8 mouse cellular contexts compared by ENCODE assay signal in the genomic region with DNA sequence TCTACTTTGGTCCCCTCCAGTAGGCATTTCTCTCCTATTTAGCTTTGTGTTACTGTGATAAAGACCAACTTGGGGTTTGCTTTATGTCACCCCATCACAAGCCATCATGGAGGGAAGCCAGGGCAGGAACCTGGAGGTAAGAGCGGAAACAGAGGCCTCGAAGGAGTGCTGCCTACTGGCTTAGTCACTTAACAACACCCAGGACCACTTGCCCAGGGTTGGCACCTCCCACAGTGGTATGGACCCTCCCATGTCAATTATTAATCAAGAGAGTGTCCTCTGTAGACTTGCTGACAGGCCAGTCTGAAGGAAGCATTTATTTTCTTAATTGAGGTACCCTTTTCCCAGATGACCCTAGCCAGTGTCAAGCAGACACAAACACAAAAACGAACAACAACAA. TPM values are rescaled to one million over a fixed set of nuclear protein-coding genes. Genes with fewer than 3 reads are reported as not detected.
DNase-seq lines count a peak whose midpoint lies in the region; ATAC-seq and TF ChIP-seq lines count a peak whose summit lies in the region.

No protein-coding gene starts in this region.

- TF ChIP-seq CTCF in left cerebral cortex, adult 2 months (IDR thresholded peaks at IDR 0.05), result no peak

- peak overlapping the region; percentile 72 for H3K9ac ChIP-seq in forebrain, embryonic 15.5 days (replicated peaks)
- peak overlapping the region; percentile 71 for H3K9ac ChIP-seq in neural tube, embryonic 15.5 days (replicated peaks)

- intact Hi-C loops in left cerebral cortex, adult 2 months (cut with DNase I), result no loop called here

- H3K4me2 ChIP-seq in forebrain, embryonic 15.5 days (replicated peaks), result peak overlapping the region; percentile 72
- peak overlapping the region; percentile 81 for H3K4me2 ChIP-seq in neural tube, embryonic 15.5 days

- ATAC-seq in forebrain, embryonic 15.5 days (replicated peaks), result peak; percentile 6; the same call in 1 of the 2 replicates
- no peak for ATAC-seq in neural tube, embryonic 15.5 days (ENCODE audit: low FRiP score)

- peak overlapping the region; percentile 71 for H3K4me3 ChIP-seq in left cerebral cortex, adult 2 months
- H3K4me3 ChIP-seq in forebrain, embryonic 15.5 days, result peak overlapping the region; percentile 72
- peak overlapping the region; percentile 79 for H3K4me3 ChIP-seq in neural tube, embryonic 15.5 days (replicated peaks)

- peaks cover 4% of the 10 kb centered on the region; the same call in 1 of the 2 replicates for H3K27me3 ChIP-seq in forebrain, embryonic 15.5 days
- peaks cover 8% of the 10 kb centered on the region; the same call in 1 of the 2 replicates for H3K27me3 ChIP-seq in neural tube, embryonic 15.5 days (replicated peaks)

- H3K27ac ChIP-seq in left cerebral cortex, adult 2 months, result peak overlapping the region; percentile 93
- H3K27ac ChIP-seq in forebrain, embryonic 15.5 days (replicated peaks), result peak overlapping the region; percentile 95
- H3K27ac ChIP-seq in neural tube, embryonic 15.5 days (replicated peaks), result peak overlapping the region; percentile 97

- H3K36me3 ChIP-seq in forebrain, embryonic 15.5 days, result no peaks in the 10 kb centered on the region
- H3K36me3 ChIP-seq in neural tube, embryonic 15.5 days, result no peaks in the 10 kb centered on the region

- peaks cover 12% of the 10 kb centered on the region for H3K4me1 ChIP-seq in forebrain, embryonic 15.5 days
- H3K4me1 ChIP-seq in neural tube, embryonic 15.5 days, result peaks cover 14% of the 10 kb centered on the region

- no peak for DNase-seq in left cerebral cortex, adult 2 months (ENCODE audit: extremely low spot score in 1 of 2, low spot score in 2 of 2)
- no peak for DNase-seq in left cerebral cortex, adult 8-10 months (ENCODE audit: low spot score in 2 of 2)
- peak; percentile 75 to 85 for DNase-seq in kidney, postnatal 25 days
- no peak for DNase-seq in adrenal gland, adult (ENCODE audit: inconsistent age in 2 of 2, low spot score in 1 of 2)
- no peak for DNase-seq in urinary bladder, postnatal 25 days (ENCODE audit: low spot score)
- DNase-seq in layer of hippocampus, adult 11-12 months (ENCODE audit: low spot score), result no peak

- WGBS in forebrain, embryonic 15.5 days, result 64% methylated on average over 3 of the region's 3 CpGs
- WGBS in neural tube, embryonic 15.5 days, result 49% methylated on average over 3 of the region's 3 CpGs

- no peaks in the 10 kb centered on the region for H3K9me3 ChIP-seq in forebrain, embryonic 15.5 days
- no peaks in the 10 kb centered on the region for H3K9me3 ChIP-seq in neural tube, embryonic 15.5 days (replicated peaks)

RNA-seq across cellular contexts. Expression of a gene that starts 0.5 kb away (rescaled TPM):
- total RNA-seq in left cerebral cortex, adult 2 months (2021), result 10 to 100 TPM; 10.2 to 11.9 TPM
- 10 to 100 TPM in 2 of 4 experiments, 1 to 10 TPM in 2; 8.5 to 11.1 (median 9.9) TPM for total RNA-seq in left cerebral cortex, adult 8-10 months (2022)
- 6.5 and 7.7 TPM in 2 replicates for polyA plus RNA-seq in forebrain, embryonic 15.5 days (2015; fragmentation: Nextera tagmentation; extraction: Ambion mirVana)
- polyA plus RNA-seq in neural tube, embryonic 15.5 days (2015; fragmentation: Nextera tagmentation; extraction: Ambion mirVana), result 7.4 and 9.6 TPM in 2 replicates

RNA-seq across cellular contexts. Expression of a gene that starts 11.5 kb away (rescaled TPM):
- total RNA-seq in left cerebral cortex, adult 2 months (2021), result 1 to 10 TPM; 1.8 to 1.9 TPM
- total RNA-seq in left cerebral cortex, adult 8-10 months (2022), result 1 to 10 TPM; 2.0 to 2.6 (median 2.3) TPM
- polyA plus RNA-seq in forebrain, embryonic 15.5 days (2015; fragmentation: Nextera tagmentation; extraction: Ambion mirVana), result 6.1 and 6.2 TPM in 2 replicates
- polyA plus RNA-seq in neural tube, embryonic 15.5 days (2015; fragmentation: Nextera tagmentation; extraction: Ambion mirVana), result 7.3 and 9.4 TPM in 2 replicates

RNA-seq across cellular contexts. Expression of a gene that starts 14.6 kb away (rescaled TPM):
- under 1 TPM in 1 of 2 experiments, not detected in 1; 0.51 TPM for total RNA-seq in left cerebral cortex, adult 2 months (2021)
- total RNA-seq in left cerebral cortex, adult 8-10 months (2022), result 1 to 10 TPM in 2 of 4 experiments, under 1 TPM in 2; 0.65 to 1.7 (median 0.96) TPM
- 0.42 and 0.70 TPM in 2 replicates for polyA plus RNA-seq in forebrain, embryonic 15.5 days (2015; fragmentation: Nextera tagmentation; extraction: Ambion mirVana)
- 2.2 and 2.9 TPM in 2 replicates for polyA plus RNA-seq in neural tube, embryonic 15.5 days (2015; fragmentation: Nextera tagmentation; extraction: Ambion mirVana)

RNA-seq across cellular contexts. Expression of a gene that starts 17.2 kb away (rescaled TPM):
- total RNA-seq in left cerebral cortex, adult 2 months (2021), result 1 to 10 TPM; 8.7 to 10.0 TPM
- total RNA-seq in left cerebral cortex, adult 8-10 months (2022), result 10 to 100 TPM in 2 of 4 experiments, 1 to 10 TPM in 2; 8.2 to 16.6 (median 12.1) TPM
- 0.18 and 0.20 TPM in 2 replicates for polyA plus RNA-seq in forebrain, embryonic 15.5 days (2015; fragmentation: Nextera tagmentation; extraction: Ambion mirVana)
- 1.4 and 1.7 TPM in 2 replicates for polyA plus RNA-seq in neural tube, embryonic 15.5 days (2015; fragmentation: Nextera tagmentation; extraction: Ambion mirVana)

RNA-seq across cellular contexts. Expression of a gene that starts 38.0 kb away (rescaled TPM):
- 100 to 1,000 TPM; 100 to 106 TPM for total RNA-seq in left cerebral cortex, adult 2 months (2021)
- total RNA-seq in left cerebral cortex, adult 8-10 months (2022), result 100 to 1,000 TPM in 2 of 4 experiments, 10 to 100 TPM in 2; 93.7 to 114 (median 102) TPM
- 259 and 263 TPM in 2 replicates for polyA plus RNA-seq in forebrain, embryonic 15.5 days (2015; fragmentation: Nextera tagmentation; extraction: Ambion mirVana)
- 243 and 278 TPM in 2 replicates for polyA plus RNA-seq in neural tube, embryonic 15.5 days (2015; fragmentation: Nextera tagmentation; extraction: Ambion mirVana)

Comparison
In these comparisons a context has a peak if more than half of its experiments do, and no peak if none do; other contexts are left out.
1. DNase-seq: peak in kidney, postnatal 25 days (2 of 2); none in left cerebral cortex, adult 2 months (0 of 2), left cerebral cortex, adult 8-10 months (0 of 2), adrenal gland, adult (0 of 2), urinary bladder, postnatal 25 days (single experiment) and layer of hippocampus, adult 11-12 months (single experiment).
2. Peak in every context shown above with its lines, with median percentiles within 50 percentile points of each other: H3K27ac ChIP-seq and H3K4me3 ChIP-seq.